Mouse (Mus musculus) adrenal gland, postnatal 4 days (tissue): Measurements from ENCODE around the gene Syngr1. TPM values are rescaled to one million over a fixed set of nuclear protein-coding genes. Genes with fewer than 3 reads are reported as not detected.
A peak's percentile ranks its signal among the peaks of the same experiment; 100 is the strongest.

Experiments
- DNase-seq, 2 experiments: peaks; one replicate each; pipeline ENCODE4 v3.0.0; 2021 to 2022; ENCODE audit warnings: low spot score in 2 of 2, mixed read lengths in 2 of 2
- microRNA-seq: library from miRNA; unstranded; fragments of <30 nt; microRNA quantifications from one replicate; pipeline ENCODE4 v1.2.0, GENCODE M21; 2021
- total RNA-seq, 2 experiments: library from RNA; stranded (reverse); gene quantifications; 2 replicates each; pipeline ENCODE4 v1.2.3; 2021

The Syngr1 gene
- total RNA-seq, 2 experiments from 2014 or later = 26.4 to 27.6 TPM

DNA sequence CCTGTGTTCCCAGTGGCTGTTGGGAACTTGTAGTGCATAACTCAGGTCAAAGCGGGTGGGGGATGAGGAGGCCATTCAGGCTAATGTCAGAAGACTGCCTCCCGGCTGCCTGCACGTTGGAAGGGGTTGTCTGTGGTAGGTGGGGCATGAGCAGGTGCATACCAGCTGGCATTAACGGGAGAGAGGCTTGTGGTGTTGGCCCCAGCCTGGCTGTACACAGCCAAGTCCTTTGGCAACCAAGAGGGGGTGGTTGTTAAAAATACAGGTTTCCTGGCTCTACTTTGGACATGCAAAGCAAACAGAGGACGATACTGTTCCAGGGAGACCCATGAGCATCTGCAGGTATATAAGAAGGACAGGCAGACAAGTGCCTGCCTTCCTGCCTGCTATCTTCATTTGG is 74.3 kb downstream of the Syngr1 start:
- no peak for DNase-seq

Small RNAs within 50 kb of the gene (microRNA-seq; reads per million reads assigned to microRNA genes)
- gene Snord43 = 208 reads per million, percentile 55 among the genes with 10 or more reads in this experiment

Other genes with a start within 250 kb of the Syngr1 start
- 10 to 100 TPM; 28.4 to 33.4 TPM for gene Apobec3, start 199.7 kb upstream of the Syngr1 start, total RNA-seq
- 10 to 100 TPM; 15.4 to 18.4 TPM for gene Cbx7, start 120.2 kb upstream of the Syngr1 start, total RNA-seq
- 10 to 100 TPM; 31.3 to 35.1 TPM for gene Pdgfb, start 76.4 kb upstream of the Syngr1 start, total RNA-seq
- gene Rpl3, start 534 bp downstream of the Syngr1 start, total RNA-seq = 100 to 1,000 TPM; 927 to 955 TPM
- gene Tab1, start 41.8 kb downstream of the Syngr1 start, total RNA-seq = 10 to 100 TPM; 37.6 to 37.8 TPM
- 10 to 100 TPM; 12.4 to 15.4 TPM for gene Mgat3, start 82.4 kb downstream of the Syngr1 start, total RNA-seq
- 10 to 100 TPM; 41.9 to 46.6 TPM for gene Mief1, start 142.7 kb downstream of the Syngr1 start, total RNA-seq
- 1 to 10 TPM; 7.3 to 8.9 TPM for gene AC140267.1, start 144.5 kb downstream of the Syngr1 start, total RNA-seq
- 100 to 1,000 TPM; 145 to 157 TPM for gene Atf4, start 163.8 kb downstream of the Syngr1 start, total RNA-seq
- 10 to 100 TPM; 35.7 to 41.1 TPM for gene Rps19bp1, start 173.0 kb downstream of the Syngr1 start, total RNA-seq
- 1 to 10 TPM; 1.2 to 1.3 TPM for gene Cacna1i, start 195.9 kb downstream of the Syngr1 start, total RNA-seq